Mouse (Mus musculus): ENCODE data around the gene Camk2g. TPM values are rescaled to one million over a fixed set of nuclear protein-coding genes. Genes with fewer than 3 reads are reported as not detected.
A peak's percentile ranks its signal among the peaks of the same experiment; 100 is the strongest.

Camk2g gene
- polyA plus RNA-seq, 1 experiment from 2014 or later, result 43.7 TPM

- no peaks in the 10 kb centered on the region for H3K36me3 ChIP-seq (ENCODE audit: control insufficient read depth, insufficient read depth, low read length)
- ATAC-seq (ENCODE audit: insufficient read depth, low FRiP score), result no peak
- no peak overlapping the region for H3K4me2 ChIP-seq (ENCODE audit: low read depth, low read length)
- no peak overlapping the region for H3K4me3 ChIP-seq (replicated peaks; ENCODE audit: low read length)
- H3K27ac ChIP-seq (ENCODE audit: low read length), result no peak overlapping the region
- 78% methylated on average over 3 of the region's 3 CpGs for WGBS
- no peaks in the 10 kb centered on the region for H3K27me3 ChIP-seq (ENCODE audit: control insufficient read depth, insufficient read depth, low read length)
- H3K9me3 ChIP-seq (replicated peaks; ENCODE audit: control insufficient read depth, low read length), result no peaks in the 10 kb centered on the region
- H3K9ac ChIP-seq (ENCODE audit: low read length), result no peak overlapping the region
- no peaks in the 10 kb centered on the region for H3K4me1 ChIP-seq (ENCODE audit: control insufficient read depth, insufficient read depth, low read length)
Measured at GRCm38 (mm10) chr14:20746935-20747334, 47.0 kb downstream of the Camk2g start.

- no peaks in the 10 kb centered on the region for H3K27me3 ChIP-seq (ENCODE audit: control insufficient read depth, insufficient read depth, low read length)
- H3K4me1 ChIP-seq (ENCODE audit: control insufficient read depth, insufficient read depth, low read length), result no peaks in the 10 kb centered on the region
- ATAC-seq (ENCODE audit: insufficient read depth, low FRiP score), result no peak
- H3K4me3 ChIP-seq (replicated peaks; ENCODE audit: low read length), result no peak overlapping the region
- no peaks in the 10 kb centered on the region for H3K9me3 ChIP-seq (replicated peaks; ENCODE audit: control insufficient read depth, low read length)
- H3K9ac ChIP-seq (ENCODE audit: low read length), result no peak overlapping the region
- H3K4me2 ChIP-seq (ENCODE audit: low read depth, low read length), result no peak overlapping the region
- H3K27ac ChIP-seq (ENCODE audit: low read length), result no peak overlapping the region
- H3K36me3 ChIP-seq (ENCODE audit: control insufficient read depth, insufficient read depth, low read length), result no peaks in the 10 kb centered on the region; the same call in 1 of the 2 replicates
- 65% methylated on average over 3 of the region's 3 CpGs for WGBS
Measured at GRCm38 (mm10) chr14:20743614-20744013, 50.3 kb downstream of the Camk2g start.

- Histone ChIP-seq H3K4me1 (ENCODE audit: control insufficient read depth, insufficient read depth, low read length) (0 out of 2 replicates have a peak, but pooled peaks cover 1% of the 10 kb centered on the region), H3K36me3 (ENCODE audit: control insufficient read depth, insufficient read depth, low read length) (no peaks in the 10 kb centered on the region; the same call in 1 of the 2 replicates), H3K27ac (ENCODE audit: low read length) (no peak overlapping the region), H3K4me3 (replicated peaks; ENCODE audit: low read length) (no peak overlapping the region), H3K9me3 (replicated peaks; ENCODE audit: control insufficient read depth, low read length) (no peaks in the 10 kb centered on the region), H3K9ac (ENCODE audit: low read length) (peak overlapping the region; percentile 19; the same call in 1 of the 2 replicates), H3K4me2 (ENCODE audit: low read depth, low read length) (no peak overlapping the region), H3K27me3 (ENCODE audit: control insufficient read depth, insufficient read depth, low read length) (no peaks in the 10 kb centered on the region)
- WGBS, result 73% methylated on average over 9 of the region's 9 CpGs
- 0 out of 2 replicates have a peak, but pooled peaks have one; percentile 26 for ATAC-seq (ENCODE audit: insufficient read depth, low FRiP score)
Measured at GRCm38 (mm10) chr14:20741301-20741700, 52.6 kb downstream of the Camk2g start.

DNA sequence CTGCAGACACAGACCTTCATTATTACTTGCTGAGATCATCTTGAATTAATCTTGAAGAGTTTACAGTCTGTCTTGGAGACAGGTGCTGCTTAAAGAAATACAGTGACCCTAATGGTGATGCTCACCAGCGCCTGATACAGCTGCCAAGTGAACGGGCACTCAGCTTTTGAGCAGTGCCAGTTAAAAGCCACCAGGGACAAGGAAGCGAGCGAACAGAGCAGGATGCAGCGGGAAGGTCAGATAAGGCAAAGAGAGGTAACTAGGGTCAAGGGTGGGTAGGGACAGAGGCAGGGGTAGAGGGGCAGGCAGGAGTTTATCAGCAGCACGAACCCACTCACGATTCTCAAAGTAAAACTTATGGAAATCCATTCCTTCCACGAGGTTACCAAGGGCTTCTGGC lies 55.4 kb downstream of the Camk2g start:
- no peaks in the 10 kb centered on the region; the same call in 1 of the 2 replicates for H3K36me3 ChIP-seq (ENCODE audit: control insufficient read depth, insufficient read depth, low read length)
- ATAC-seq (ENCODE audit: insufficient read depth, low FRiP score), result no peak
- no peak overlapping the region for H3K27ac ChIP-seq (ENCODE audit: low read length)
- H3K27me3 ChIP-seq (ENCODE audit: control insufficient read depth, insufficient read depth, low read length), result no peaks in the 10 kb centered on the region
- H3K4me3 ChIP-seq (replicated peaks; ENCODE audit: low read length), result no peak overlapping the region
- H3K4me2 ChIP-seq (ENCODE audit: low read depth, low read length), result no peak overlapping the region
- 78% methylated on average over 8 of the region's 8 CpGs for WGBS
- no peaks in the 10 kb centered on the region for H3K9me3 ChIP-seq (replicated peaks; ENCODE audit: control insufficient read depth, low read length)
- H3K4me1 ChIP-seq (ENCODE audit: control insufficient read depth, insufficient read depth, low read length), result peaks cover 11% of the 10 kb centered on the region
- no peak overlapping the region for H3K9ac ChIP-seq (ENCODE audit: low read length)

GRCm38 (mm10) chr14:20737306-20737705 lies 56.6 kb downstream of the Camk2g start:
- WGBS, result 32% methylated on average over 14 of the region's 14 CpGs
- Histone ChIP-seq H3K4me1 (ENCODE audit: control insufficient read depth, insufficient read depth, low read length) (peaks cover 17% of the 10 kb centered on the region), H3K27me3 (ENCODE audit: control insufficient read depth, insufficient read depth, low read length) (no peaks in the 10 kb centered on the region), H3K27ac (ENCODE audit: low read length) (no peak overlapping the region), H3K4me3 (replicated peaks; ENCODE audit: low read length) (no peak overlapping the region), H3K4me2 (ENCODE audit: low read depth, low read length) (no peak overlapping the region), H3K9ac (ENCODE audit: low read length) (no peak overlapping the region), H3K36me3 (ENCODE audit: control insufficient read depth, insufficient read depth, low read length) (no peaks in the 10 kb centered on the region; the same call in 1 of the 2 replicates), H3K9me3 (replicated peaks; ENCODE audit: control insufficient read depth, low read length) (no peaks in the 10 kb centered on the region)
- ATAC-seq (ENCODE audit: insufficient read depth, low FRiP score), result no peak

- H3K27me3 ChIP-seq (ENCODE audit: control insufficient read depth, insufficient read depth, low read length), result no peaks in the 10 kb centered on the region
- H3K27ac ChIP-seq (ENCODE audit: low read length), result no peak overlapping the region
- 76% methylated on average over 13 of the region's 13 CpGs for WGBS
Measured at GRCm38 (mm10) chr14:20735892-20736390, 57.9 kb downstream of the Camk2g start.

GRCm38 (mm10) chr14:20735052-20735451 lies 58.8 kb downstream of the Camk2g start:
- Histone ChIP-seq H3K27ac (ENCODE audit: low read length) (peak overlapping the region; percentile 76), H3K4me2 (ENCODE audit: low read depth, low read length) (peak overlapping the region; percentile 88), H3K27me3 (ENCODE audit: control insufficient read depth, insufficient read depth, low read length) (no peaks in the 10 kb centered on the region), H3K4me1 (ENCODE audit: control insufficient read depth, insufficient read depth, low read length) (peaks cover 17% of the 10 kb centered on the region), H3K36me3 (ENCODE audit: control insufficient read depth, insufficient read depth, low read length) (0 out of 2 replicates have a peak, but pooled peaks cover 6% of the 10 kb centered on the region), H3K9ac (ENCODE audit: low read length) (0 out of 2 replicates have a peak overlapping the region, but pooled peaks have one; percentile 8), H3K9me3 (replicated peaks; ENCODE audit: control insufficient read depth, low read length) (no peaks in the 10 kb centered on the region), H3K4me3 (replicated peaks; ENCODE audit: low read length) (no peak overlapping the region)
- 57% methylated on average over 2 of the region's 2 CpGs for WGBS
- no peak for ATAC-seq (ENCODE audit: insufficient read depth, low FRiP score)

More at GRCm38 (mm10) chr14:20735892-20736390, 57.9 kb downstream of the Camk2g start:
- Histone ChIP-seq H3K4me2 (ENCODE audit: low read depth, low read length) (no peak overlapping the region), H3K4me3 (replicated peaks; ENCODE audit: low read length) (no peak overlapping the region), H3K9me3 (replicated peaks; ENCODE audit: control insufficient read depth, low read length) (no peaks in the 10 kb centered on the region), H3K9ac (ENCODE audit: low read length) (no peak overlapping the region; the same call in 1 of the 2 replicates), H3K4me1 (ENCODE audit: control insufficient read depth, insufficient read depth, low read length) (peaks cover 17% of the 10 kb centered on the region), H3K36me3 (ENCODE audit: control insufficient read depth, insufficient read depth, low read length) (no peaks in the 10 kb centered on the region; the same call in 1 of the 2 replicates)
- ATAC-seq (ENCODE audit: insufficient read depth, low FRiP score), result no peak

GRCm38 (mm10) chr14:20733952-20734774 lies 59.7 kb downstream of the Camk2g start, which contains the start of gene Ndst2:
Gene Ndst2, minus strand, starts transcription at chr14:20734562.
- peak within 1 kb of the TSS; percentile 88 for H3K4me2 ChIP-seq (ENCODE audit: low read depth, low read length)
- no peaks in the 10 kb centered on the region for H3K9me3 ChIP-seq (replicated peaks; ENCODE audit: control insufficient read depth, low read length)
- 0 out of 2 replicates have a peak, but pooled peaks cover 7% of the 10 kb centered on the region for H3K36me3 ChIP-seq (ENCODE audit: control insufficient read depth, insufficient read depth, low read length)
- H3K4me1 ChIP-seq (ENCODE audit: control insufficient read depth, insufficient read depth, low read length), result peaks cover 17% of the 10 kb centered on the region
- H3K4me3 ChIP-seq (replicated peaks; ENCODE audit: low read length), result peak within 1 kb of the TSS; percentile 77
- ATAC-seq (ENCODE audit: insufficient read depth, low FRiP score), result peak; percentile 99
- no peaks in the 10 kb centered on the region for H3K27me3 ChIP-seq (ENCODE audit: control insufficient read depth, insufficient read depth, low read length)
- peak within 1 kb of the TSS; percentile 95 for H3K9ac ChIP-seq (ENCODE audit: low read length)
- peak within 1 kb of the TSS; percentile 80 for H3K27ac ChIP-seq (ENCODE audit: low read length)
- under 1% methylated on average over 81 of the region's 81 CpGs for WGBS

Measured in stomach, embryonic 16.5 days (tissue).